Mouse (Mus musculus) hindbrain, embryonic 14.5 days (tissue): ENCODE measurements around the gene Hipk3. TPM values are rescaled to one million over a fixed set of nuclear protein-coding genes. Genes with fewer than 3 reads are reported as not detected.
A peak's percentile ranks its signal among the peaks of the same experiment; 100 is the strongest.

Experiments used
- ATAC-seq: fragments of 200-750 bp; cut with Nextera tagmentation; 2 replicates; pipeline ENCODE4 v1.8.0; 2017; ENCODE audit warnings: moderate number of reproducible peaks, mild to moderate bottlenecking, moderate TSS enrichment, moderate library complexity; ENCODE audit not compliant: low FRiP score
- DNase-seq: peaks from one replicate; pipeline ENCODE4 v3.0.0-alpha.2; 2015; ENCODE audit warnings: low spot score
- H3K27ac ChIP-seq: fragments of 300-500 bp; sonication (generic); 2 replicates; pipeline ENCODE4 v1.5.1; 2014; ENCODE audit warnings: mild to moderate bottlenecking, moderate library complexity
- H3K27me3 ChIP-seq: fragments of 300-500 bp; sonication (generic); 2 replicates; pipeline ENCODE4 v1.6.1; 2014; ENCODE audit warnings: mild to moderate bottlenecking, low read length, mixed read lengths; ENCODE audit not compliant: control insufficient read depth, insufficient read depth
- H3K36me3 ChIP-seq: fragments of 300-500 bp; sonication (generic); replicated peaks from 2 replicates; pipeline ENCODE4 v1.6.1; 2014; ENCODE audit not compliant: control insufficient read depth, insufficient read depth
- H3K4me1 ChIP-seq: fragments of 300-500 bp; sonication (generic); replicated peaks from 2 replicates; pipeline ENCODE4 v1.6.1; 2014; ENCODE audit warnings: antibody characterized with exemption, low read length, mixed read lengths; ENCODE audit not compliant: control insufficient read depth, insufficient read depth
- H3K4me2 ChIP-seq: fragments of 300-500 bp; sonication (generic); replicated peaks from 2 replicates; pipeline ENCODE4 v1.6.1; 2014; ENCODE audit warnings: mild to moderate bottlenecking, moderate library complexity
- H3K4me3 ChIP-seq: fragments of 300-500 bp; sonication (generic); replicated peaks from 2 replicates; pipeline ENCODE4 v1.5.1; 2014; ENCODE audit warnings: mild to moderate bottlenecking, low read length
- H3K9ac ChIP-seq: fragments of 300-500 bp; sonication (generic); 2 replicates; pipeline ENCODE4 v1.6.1; 2014
- H3K9me3 ChIP-seq: fragments of 300-500 bp; sonication (generic); 2 replicates; pipeline ENCODE4 v1.6.1; 2016; ENCODE audit warnings: low read length; ENCODE audit not compliant: control insufficient read depth
- WGBS: fragments of 180-500 bp; shearing (Covaris S2); extraction: QIAGEN DNeasy Blood & Tissue Kit; methylation state at CpG from one replicate; pipeline ENCODE4 v1.1.7; 2014; 5-methylcytosine and 5-hydroxymethylcytosine counted together
- polyA plus RNA-seq: library from polyadenylated mRNA; unstranded; fragments of >200 nt; fragmentation: Nextera tagmentation; extraction: Ambion mirVana; gene quantifications from 2 replicates; pipeline ENCODE4 v1.2.1, GENCODE M21; 2014

Hipk3 gene
- polyA plus RNA-seq, 1 experiment from 2014 or later: 13.8 TPM

- ATAC-seq (no peak), DNase-seq (no peak)
- 63% methylated on average over 4 of the region's 4 CpGs for WGBS
- Histone ChIP-seq H3K4me1 (peaks cover 25% of the 10 kb centered on the region), H3K4me2 (peak within 1 kb of the TSS; percentile 55), H3K36me3 (no peaks in the 10 kb centered on the region), H3K27ac (peak within 1 kb of the TSS; percentile 94), H3K27me3 (peaks cover 15% of the 10 kb centered on the region; the same call in 1 of the 2 replicates), H3K9ac (peak within 1 kb of the TSS; percentile 98), H3K4me3 (peak within 1 kb of the TSS; percentile 78), H3K9me3 (no peaks in the 10 kb centered on the region)
These were observed 83.2 kb downstream of the Hipk3 start, which contains the start of gene D430041D05Rik for GRCm38 (mm10) chr2:104410963-104411545. D430041D05Rik (minus strand) TSS chr2:104411013.

DNA sequence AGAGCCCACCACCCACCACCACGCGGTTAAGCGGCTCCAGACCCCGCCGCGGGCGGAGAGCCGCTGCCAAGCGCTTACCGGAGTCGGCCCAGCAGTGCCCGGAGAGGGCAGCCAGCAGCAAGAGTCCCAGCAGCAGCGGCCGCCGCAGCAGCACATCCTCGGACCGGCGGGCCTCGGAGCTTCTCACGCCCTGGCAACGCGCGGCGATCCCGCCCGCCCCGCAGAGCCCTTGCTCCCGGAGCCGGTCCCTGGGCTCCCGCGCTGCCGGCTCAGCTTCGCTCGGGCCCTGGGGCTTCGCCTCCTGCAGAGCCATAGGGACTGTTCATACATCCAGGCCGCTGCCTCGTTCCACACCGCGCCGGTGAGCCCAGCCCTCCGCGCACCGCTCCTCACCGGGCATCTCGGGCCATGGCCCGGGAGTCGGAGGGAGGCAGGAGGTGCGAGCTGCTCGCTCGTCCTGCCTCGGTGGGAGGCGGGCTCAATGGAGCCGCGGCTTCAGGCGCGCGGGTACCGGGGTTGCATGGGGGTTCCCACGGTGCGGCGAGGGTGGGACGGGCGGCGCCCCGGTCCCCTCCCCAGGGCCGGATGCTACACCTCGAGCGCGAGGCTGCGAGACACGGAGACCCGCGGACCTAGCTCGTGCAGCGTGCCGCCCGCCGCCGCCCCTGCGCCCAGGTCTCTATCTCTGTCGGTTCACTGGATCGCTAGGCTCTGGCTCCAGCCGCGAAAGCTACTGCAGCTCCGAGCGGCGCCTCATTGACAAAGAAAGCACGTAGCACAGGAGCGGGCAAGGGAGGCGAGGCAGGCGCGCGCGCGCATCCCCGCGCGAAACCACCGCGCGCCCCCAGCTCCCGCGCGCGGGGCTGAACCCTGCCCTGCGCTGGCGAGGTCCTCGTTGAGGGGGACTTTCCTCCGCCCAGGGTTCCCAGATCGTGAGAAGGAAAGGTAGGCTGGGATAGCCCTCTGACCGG, 84.1 kb downstream of the Hipk3 start:
- H3K27me3 ChIP-seq: peaks cover 15% of the 10 kb centered on the region; the same call in 1 of the 2 replicates
- no peaks in the 10 kb centered on the region for H3K36me3 ChIP-seq
- DNase-seq: peak; percentile 77
- ATAC-seq: peak; percentile 91
- H3K4me2 ChIP-seq: peak overlapping the region; percentile 55
- peak overlapping the region; percentile 78 for H3K4me3 ChIP-seq
- H3K27ac ChIP-seq: peak overlapping the region; percentile 94
- H3K4me1 ChIP-seq: peaks cover 25% of the 10 kb centered on the region
- no peaks in the 10 kb centered on the region for H3K9me3 ChIP-seq
- under 1% methylated on average over 103 of the region's 111 CpGs for WGBS
- peak overlapping the region; percentile 98 for H3K9ac ChIP-seq

DNA sequence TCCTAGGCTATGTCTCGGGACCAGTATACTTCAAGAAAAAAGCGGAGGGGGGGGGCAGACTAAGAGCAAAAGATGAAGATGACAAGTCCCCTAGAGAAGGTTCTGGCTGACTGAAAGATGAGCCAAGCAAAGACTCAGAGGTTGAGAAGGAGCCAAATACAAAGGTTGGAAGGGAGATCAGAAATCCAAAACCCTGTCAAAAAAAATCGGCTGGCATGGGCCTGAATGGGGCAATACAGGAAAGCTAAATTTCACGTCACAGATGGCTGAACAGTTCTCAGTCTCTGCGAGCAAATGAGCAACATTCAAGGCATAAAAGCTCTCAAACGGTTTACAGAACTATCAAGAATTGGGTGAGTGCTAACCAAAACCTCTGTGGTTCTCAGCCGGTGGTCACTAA, 85.9 kb downstream of the Hipk3 start:
- H3K27me3 ChIP-seq: peaks cover 14% of the 10 kb centered on the region; the same call in 1 of the 2 replicates
- ATAC-seq (no peak), DNase-seq (no peak)
- no peak overlapping the region for H3K9ac ChIP-seq
- no peaks in the 10 kb centered on the region for H3K36me3 ChIP-seq
- H3K4me3 ChIP-seq: peak overlapping the region; percentile 78
- H3K27ac ChIP-seq: no peak overlapping the region
- 72% methylated on average over 7 of the region's 7 CpGs for WGBS
- peaks cover 25% of the 10 kb centered on the region for H3K4me1 ChIP-seq
- peak overlapping the region; percentile 55 for H3K4me2 ChIP-seq
- no peaks in the 10 kb centered on the region for H3K9me3 ChIP-seq

GRCm38 (mm10) chr2:104407913-104408312, 86.3 kb downstream of the Hipk3 start:
- Histone ChIP-seq H3K27ac (no peak overlapping the region), H3K4me3 (peak overlapping the region; percentile 78), H3K9me3 (no peaks in the 10 kb centered on the region), H3K4me2 (peak overlapping the region; percentile 55), H3K27me3 (peaks cover 10% of the 10 kb centered on the region; the same call in 1 of the 2 replicates), H3K4me1 (peaks cover 25% of the 10 kb centered on the region), H3K36me3 (no peaks in the 10 kb centered on the region), H3K9ac (no peak overlapping the region)
- ATAC-seq: no peak
- 65% methylated on average over 4 of the region's 4 CpGs for WGBS
- DNase-seq: no peak

GRCm38 (mm10) chr2:104404036-104404435, 90.2 kb downstream of the Hipk3 start:
- no peaks in the 10 kb centered on the region for H3K27me3 ChIP-seq
- WGBS: 88% methylated on average over 6 of the region's 6 CpGs
- peaks cover 20% of the 10 kb centered on the region for H3K4me1 ChIP-seq
- no peak overlapping the region for H3K9ac ChIP-seq
- no peak overlapping the region for H3K4me2 ChIP-seq
- H3K4me3 ChIP-seq: no peak overlapping the region
- H3K36me3 ChIP-seq: no peaks in the 10 kb centered on the region
- no peak overlapping the region for H3K27ac ChIP-seq
- no peaks in the 10 kb centered on the region for H3K9me3 ChIP-seq
- ATAC-seq (no peak), DNase-seq (no peak)

GRCm38 (mm10) chr2:104398651-104399290, 95.5 kb downstream of the Hipk3 start:
- H3K4me3 ChIP-seq: no peak overlapping the region
- 80% methylated on average over 6 of the region's 6 CpGs for WGBS
- no peaks in the 10 kb centered on the region for H3K27me3 ChIP-seq
- H3K9ac ChIP-seq: no peak overlapping the region
- no peaks in the 10 kb centered on the region for H3K36me3 ChIP-seq
- DNase-seq: no peak
- H3K27ac ChIP-seq: no peak overlapping the region
- no peaks in the 10 kb centered on the region for H3K9me3 ChIP-seq
- no peak overlapping the region for H3K4me2 ChIP-seq
- ATAC-seq: no peak
- H3K4me1 ChIP-seq: no peaks in the 10 kb centered on the region

- DNase-seq (no peak), ATAC-seq (no peak)
- Histone ChIP-seq H3K4me1 (no peaks in the 10 kb centered on the region), H3K4me2 (no peak overlapping the region), H3K9ac (no peak overlapping the region), H3K27me3 (no peaks in the 10 kb centered on the region), H3K4me3 (no peak overlapping the region), H3K36me3 (no peaks in the 10 kb centered on the region), H3K9me3 (no peaks in the 10 kb centered on the region), H3K27ac (no peak overlapping the region)
- WGBS: 76% methylated on average over 9 of the region's 9 CpGs
These were observed 98.3 kb downstream of the Hipk3 start for GRCm38 (mm10) chr2:104395961-104396360.

DNA sequence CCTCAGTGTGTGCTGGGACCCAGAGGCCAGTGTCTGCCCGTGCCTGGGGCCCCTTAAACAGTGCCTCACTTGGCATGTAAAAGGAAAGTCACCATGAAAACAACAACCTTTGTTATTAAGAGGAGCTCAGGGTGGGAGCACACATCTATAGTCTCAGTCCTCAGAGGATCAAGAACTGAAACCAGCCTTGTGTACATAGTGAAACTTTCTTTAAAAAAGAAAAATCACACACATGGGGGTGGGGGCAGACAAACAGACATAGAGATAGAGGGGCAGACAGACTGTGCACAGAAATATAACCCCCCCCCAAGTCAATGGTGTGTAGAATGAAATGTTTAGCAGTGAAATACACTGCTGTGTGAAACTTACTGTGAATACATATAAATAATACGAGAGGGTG, 99.5 kb downstream of the Hipk3 start:
- Histone ChIP-seq H3K4me3 (no peak overlapping the region), H3K27ac (no peak overlapping the region), H3K4me2 (no peak overlapping the region), H3K27me3 (no peaks in the 10 kb centered on the region), H3K4me1 (no peaks in the 10 kb centered on the region), H3K36me3 (no peaks in the 10 kb centered on the region), H3K9me3 (no peaks in the 10 kb centered on the region), H3K9ac (no peak overlapping the region)
- ATAC-seq (no peak), DNase-seq (no peak)
- WGBS: 49% methylated on average over 2 of the region's 2 CpGs
